Mouse (Mus musculus): ENCODE measurements around the gene Klhl15. TPM values are rescaled to one million over a fixed set of nuclear protein-coding genes. Genes with fewer than 3 reads are reported as not detected.
"Not testable (repeated sequence)": the region's sequence is repeated elsewhere in the genome, so short reads cannot be mapped to it uniquely, and the experiment has no call there.

Klhl15 gene
- 4.8 and 9.5 TPM in 2 replicates for polyA plus RNA-seq (2012; rRNA removed)

DNA sequence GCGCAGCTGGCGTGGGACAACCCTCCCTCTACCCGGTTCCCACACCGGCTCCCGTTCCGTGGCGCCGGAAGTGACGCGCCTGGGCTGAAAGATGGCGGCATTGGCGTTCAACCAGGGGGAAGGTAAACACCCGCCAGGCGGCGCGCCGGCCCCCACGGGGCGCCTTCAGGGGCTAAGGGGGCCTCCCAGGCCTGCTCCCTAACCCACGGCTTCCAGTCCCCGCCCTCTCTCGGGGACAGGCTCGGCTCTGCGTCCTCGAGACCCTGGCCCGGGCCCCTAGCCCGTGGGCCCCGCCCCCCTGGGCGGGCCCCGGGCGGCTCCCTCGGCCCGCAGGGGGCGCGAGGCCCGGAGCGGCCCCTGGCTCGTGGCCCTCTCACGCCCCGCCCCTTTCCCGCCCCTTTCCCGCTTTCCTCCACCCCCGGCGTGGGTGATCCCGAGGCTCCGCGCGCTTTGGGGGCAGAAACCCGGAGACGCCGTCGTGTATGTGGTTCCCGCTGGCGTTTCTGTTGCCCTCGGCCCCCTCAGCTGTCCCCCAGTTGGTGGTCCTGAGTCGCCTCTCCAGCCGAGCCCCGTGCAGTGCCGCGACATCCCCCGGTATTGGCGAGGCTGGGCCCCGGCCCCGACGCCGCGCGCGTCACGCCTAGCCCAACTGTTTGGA lies at the start of gene Klhl15:
TSS of gene Klhl15 (plus strand) at position 68 of the 658 bp plus-strand sequence.
- H3K4me3 ChIP-seq (ENCODE audit: low read depth, low read length): peak within 1 kb of the TSS; percentile 100
- no peak for TF ChIP-seq POLR2A (IDR thresholded peaks at IDR 0.05; ENCODE audit: low read depth, low read length)
- TF ChIP-seq CTCF (IDR thresholded peaks at IDR 0.05; ENCODE audit: extremely low read depth, insufficient read length, insufficient replicate concordance, low read depth, low read length): peak; percentile 46
- no peaks in the 10 kb centered on the region for H3K36me3 ChIP-seq (ENCODE audit: control insufficient read depth, insufficient read depth, low read length)
- 15% methylated on average over 56 of the region's 70 CpGs for WGBS
- no peaks in the 10 kb centered on the region for H3K27me3 ChIP-seq (ENCODE audit: control insufficient read depth, insufficient read depth, low read length)
- no peaks in the 10 kb centered on the region for H3K4me1 ChIP-seq (ENCODE audit: control insufficient read depth, insufficient read depth, insufficient read length, low read length)
- H3K27ac ChIP-seq (ENCODE audit: insufficient read depth, low read depth, low read length): peak within 1 kb of the TSS; percentile 91

GRCm38 (mm10) chrX:94185156-94185555 lies 49.2 kb upstream of the Klhl15 start:
- 23% methylated on average over 1 of the region's 1 CpGs for WGBS
- no peaks in the 10 kb centered on the region for H3K27me3 ChIP-seq (ENCODE audit: control insufficient read depth, insufficient read depth, low read length)
- TF ChIP-seq CTCF (IDR thresholded peaks at IDR 0.05; ENCODE audit: extremely low read depth, insufficient read length, insufficient replicate concordance, low read depth, low read length) (no peak), POLR2A (IDR thresholded peaks at IDR 0.05; ENCODE audit: low read depth, low read length) (no peak)
- no peaks in the 10 kb centered on the region for H3K4me1 ChIP-seq (ENCODE audit: control insufficient read depth, insufficient read depth, insufficient read length, low read length)
- H3K4me3 ChIP-seq (ENCODE audit: low read depth, low read length): no peak overlapping the region
- no peaks in the 10 kb centered on the region for H3K36me3 ChIP-seq (ENCODE audit: control insufficient read depth, insufficient read depth, low read length)
- no peak overlapping the region for H3K27ac ChIP-seq (ENCODE audit: insufficient read depth, low read depth, low read length)

DNA sequence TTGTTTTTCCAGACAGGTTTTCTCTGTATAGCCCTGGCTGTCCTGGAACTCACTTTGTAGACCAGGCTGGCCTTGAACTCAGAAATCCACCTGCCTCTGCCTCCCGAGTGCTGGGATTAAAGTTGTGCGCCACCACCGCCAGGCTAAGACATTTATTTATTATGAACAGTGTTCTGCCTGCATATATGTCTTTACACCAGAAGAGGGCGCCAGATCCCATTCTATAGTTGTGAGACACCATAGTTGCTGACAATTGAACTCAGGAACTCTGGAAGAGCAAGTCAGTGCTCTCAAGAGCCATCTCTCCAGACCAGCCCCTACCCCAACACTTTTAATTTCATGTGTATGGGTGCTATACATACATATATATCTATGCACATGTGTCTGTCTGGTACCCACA lies 40.5 kb upstream of the Klhl15 start:
- 69% methylated on average over 4 of the region's 4 CpGs for WGBS
- not testable (repeated sequence) for H3K27ac ChIP-seq (ENCODE audit: insufficient read depth, low read depth, low read length); H3K27me3 ChIP-seq (ENCODE audit: control insufficient read depth, insufficient read depth, low read length); H3K4me3 ChIP-seq (ENCODE audit: low read depth, low read length); H3K4me1 ChIP-seq (ENCODE audit: control insufficient read depth, insufficient read depth, insufficient read length, low read length)
- peaks cover 20% of the 10 kb centered on the region for H3K36me3 ChIP-seq (ENCODE audit: control insufficient read depth, insufficient read depth, low read length)

DNA sequence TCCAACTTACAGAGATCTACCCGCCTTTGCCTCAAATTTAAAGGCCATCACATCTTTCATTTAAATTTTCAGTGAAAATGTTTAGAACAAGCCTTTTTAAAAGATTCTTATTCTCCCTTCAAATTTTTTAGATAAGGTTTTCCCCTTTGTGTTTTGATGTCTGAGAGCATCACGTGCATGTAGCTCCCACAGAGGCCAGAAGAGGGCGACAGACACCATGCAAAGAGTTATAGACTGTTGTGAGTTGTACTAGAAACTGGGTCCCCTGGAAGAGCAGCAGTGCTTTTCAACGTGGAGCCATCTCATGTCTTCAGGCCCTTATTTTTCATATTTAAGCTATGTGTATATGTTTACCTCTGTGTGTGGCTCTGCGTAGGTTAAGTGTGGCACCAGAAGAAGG lies 36.6 kb upstream of the Klhl15 start:
- TF ChIP-seq CTCF (IDR thresholded peaks at IDR 0.05; ENCODE audit: extremely low read depth, insufficient read length, insufficient replicate concordance, low read depth, low read length): peak; percentile 35; the same call in 1 of the 2 replicates
- TF ChIP-seq POLR2A (IDR thresholded peaks at IDR 0.05; ENCODE audit: low read depth, low read length): no peak

GRCm38 (mm10) chrX:94212264-94212596 lies 22.2 kb upstream of the Klhl15 start:
- H3K36me3 ChIP-seq (ENCODE audit: control insufficient read depth, insufficient read depth, low read length): peaks cover 7% of the 10 kb centered on the region; the same call in 1 of the 2 replicates
- TF ChIP-seq CTCF (IDR thresholded peaks at IDR 0.05; ENCODE audit: extremely low read depth, insufficient read length, insufficient replicate concordance, low read depth, low read length) (no peak), POLR2A (IDR thresholded peaks at IDR 0.05; ENCODE audit: low read depth, low read length) (no peak)
- peak overlapping the region; percentile 98 for H3K4me3 ChIP-seq (ENCODE audit: low read depth, low read length)
- H3K4me1 ChIP-seq (ENCODE audit: control insufficient read depth, insufficient read depth, insufficient read length, low read length): no peaks in the 10 kb centered on the region
- 0% methylated on average over 12 of the region's 12 CpGs for WGBS
- H3K27ac ChIP-seq (ENCODE audit: insufficient read depth, low read depth, low read length): no peak overlapping the region
- H3K27me3 ChIP-seq (ENCODE audit: control insufficient read depth, insufficient read depth, low read length): no peaks in the 10 kb centered on the region

More for the DNA sequence above, 36.6 kb upstream of the Klhl15 start:
- no peaks in the 10 kb centered on the region for H3K4me1 ChIP-seq (ENCODE audit: control insufficient read depth, insufficient read depth, insufficient read length, low read length)
- no peak overlapping the region for H3K4me3 ChIP-seq (ENCODE audit: low read depth, low read length)
- peaks cover 29% of the 10 kb centered on the region for H3K36me3 ChIP-seq (ENCODE audit: control insufficient read depth, insufficient read depth, low read length)
- no peak overlapping the region for H3K27ac ChIP-seq (ENCODE audit: insufficient read depth, low read depth, low read length)
- no peaks in the 10 kb centered on the region for H3K27me3 ChIP-seq (ENCODE audit: control insufficient read depth, insufficient read depth, low read length)
- WGBS: 82% methylated on average over 5 of the region's 5 CpGs

- Histone ChIP-seq H3K27ac (ENCODE audit: insufficient read depth, low read depth, low read length) (peak within 1 kb of the TSS; percentile 77), H3K27me3 (ENCODE audit: control insufficient read depth, insufficient read depth, low read length) (no peaks in the 10 kb centered on the region), H3K4me3 (ENCODE audit: low read depth, low read length) (peak within 1 kb of the TSS; percentile 98), H3K4me1 (ENCODE audit: control insufficient read depth, insufficient read depth, insufficient read length, low read length) (no peaks in the 10 kb centered on the region), H3K36me3 (ENCODE audit: control insufficient read depth, insufficient read depth, low read length) (peaks cover 5% of the 10 kb centered on the region; the same call in 1 of the 2 replicates)
- TF ChIP-seq POLR2A (IDR thresholded peaks at IDR 0.05; ENCODE audit: low read depth, low read length) (peak; percentile 21; the same call in 1 of the 2 replicates), CTCF (IDR thresholded peaks at IDR 0.05; ENCODE audit: extremely low read depth, insufficient read length, insufficient replicate concordance, low read depth, low read length) (peak; percentile 65)
- WGBS: under 1% methylated on average over 52 of the region's 52 CpGs
Observed at GRCm38 (mm10) chrX:94212597-94213321, 21.6 kb upstream of the Klhl15 start, which contains the start of gene Eif2s3x. Eif2s3x (minus strand) TSS chrX:94212862.

- WGBS: 2% methylated on average over 7 of the region's 7 CpGs
- H3K4me3 ChIP-seq (ENCODE audit: low read depth, low read length): peak overlapping the region; percentile 98; the same call in 1 of the 2 replicates
- no peaks in the 10 kb centered on the region for H3K4me1 ChIP-seq (ENCODE audit: control insufficient read depth, insufficient read depth, insufficient read length, low read length)
Observed at GRCm38 (mm10) chrX:94213384-94213783, 21.0 kb upstream of the Klhl15 start.

More at GRCm38 (mm10) chrX:94213384-94213783, 21.0 kb upstream of the Klhl15 start:
- no peaks in the 10 kb centered on the region for H3K27me3 ChIP-seq (ENCODE audit: control insufficient read depth, insufficient read depth, low read length)
- H3K36me3 ChIP-seq (ENCODE audit: control insufficient read depth, insufficient read depth, low read length): 0 out of 2 replicates have a peak, but pooled peaks cover 1% of the 10 kb centered on the region
- TF ChIP-seq CTCF (IDR thresholded peaks at IDR 0.05; ENCODE audit: extremely low read depth, insufficient read length, insufficient replicate concordance, low read depth, low read length) (no peak), POLR2A (IDR thresholded peaks at IDR 0.05; ENCODE audit: low read depth, low read length) (no peak)
- no peak overlapping the region for H3K27ac ChIP-seq (ENCODE audit: insufficient read depth, low read depth, low read length)
